Comparison of ENCODE assay signal across 18 mouse cellular contexts in the genomic region with DNA sequence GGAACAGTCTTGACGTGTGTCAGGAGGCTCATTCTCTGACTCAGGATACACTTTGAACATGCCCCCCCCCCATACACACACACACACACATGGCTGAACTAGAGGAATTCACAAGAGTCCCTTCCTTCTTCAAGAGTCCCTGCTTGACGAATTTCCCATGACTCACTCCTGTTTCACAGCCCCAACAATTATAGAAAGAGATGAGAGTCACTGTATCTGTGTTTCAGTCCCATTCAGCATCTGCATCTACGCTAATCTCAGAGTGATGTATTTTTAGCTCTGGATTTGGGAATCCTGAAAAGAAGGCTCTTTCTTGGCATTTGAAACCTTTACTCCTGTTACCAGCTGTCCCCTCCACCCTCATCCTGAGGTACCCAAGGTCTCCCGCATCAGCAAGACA.
"Had no signal": no experiment of that assay in that cellular context is flagged by ENCODE, and none has a peak within 500 bp of the region (broad histone marks: within the 10 kb centered on the region; RNA-seq: fewer than 3 reads in every experiment).

No protein-coding gene starts in this region.

- H3K36me3 ChIP-seq: liver, embryonic 15.5 days; lung, embryonic 15.5 days; midbrain, embryonic 15.5 days; stomach, embryonic 15.5 days had no signal

- DNase-seq: liver, postnatal 0 days; lung, adult 2 months; lung, postnatal 14 days; lung, postnatal 36 days; right cerebral cortex, postnatal 14 days; thymus, adult 18-20 months; thymus, postnatal 25 days had no signal

- H3K27me3 ChIP-seq: liver, embryonic 15.5 days; lung, embryonic 15.5 days; megakaryocyte, embryonic 14.5 days; midbrain, embryonic 15.5 days; neural tube, embryonic 12.5 days; stomach, embryonic 15.5 days had no signal

- H3K9ac ChIP-seq: liver, embryonic 15.5 days; liver, postnatal 0 days; lung, embryonic 15.5 days; midbrain, embryonic 13.5 days; midbrain, embryonic 15.5 days; neural tube, embryonic 12.5 days; stomach, embryonic 15.5 days had no signal

- H3K4me3 ChIP-seq: liver, embryonic 15.5 days; lung, embryonic 15.5 days; megakaryocyte, embryonic 14.5 days; midbrain, embryonic 13.5 days; midbrain, embryonic 15.5 days; neural tube, embryonic 12.5 days; stomach, embryonic 15.5 days had no signal

- ATAC-seq: liver, postnatal 0 days; lung, postnatal 0 days; midbrain, embryonic 13.5 days; midbrain, embryonic 15.5 days had no signal

- H3K4me2 ChIP-seq: liver, embryonic 15.5 days; lung, embryonic 15.5 days; midbrain, embryonic 11.5 days; midbrain, embryonic 13.5 days; midbrain, embryonic 15.5 days; neural tube, embryonic 12.5 days; stomach, embryonic 15.5 days had no signal

- H3K9me3 ChIP-seq: liver, embryonic 15.5 days; lung, embryonic 15.5 days; megakaryocyte, embryonic 14.5 days; midbrain, embryonic 13.5 days; midbrain, embryonic 15.5 days; neural tube, embryonic 12.5 days; stomach, embryonic 15.5 days had no signal

- H3K27ac ChIP-seq: liver, embryonic 15.5 days; lung, embryonic 15.5 days; macrophage; midbrain, embryonic 13.5 days; midbrain, embryonic 15.5 days; neural tube, embryonic 12.5 days; stomach, embryonic 15.5 days; stomach, postnatal 0 days had no signal

- H3K4me1 ChIP-seq: liver, embryonic 15.5 days; megakaryocyte, embryonic 14.5 days; stomach, embryonic 15.5 days had no signal
